Mouse (Mus musculus): ENCODE results near the gene Gpd2.

Gpd2 gene

GRCm38 (mm10) chr2:57251636-57252317, 14.3 kb downstream of the Gpd2 start:
- no peak for DNase-seq (ENCODE audit: low spot score in 2 of 2)

- no peak for DNase-seq (ENCODE audit: low spot score in 2 of 2)
Observed at GRCm38 (mm10) chr2:57252542-57253301, 15.3 kb downstream of the Gpd2 start.

GRCm38 (mm10) chr2:57254267-57254666, 16.8 kb downstream of the Gpd2 start:
- no peak for DNase-seq (ENCODE audit: low spot score in 2 of 2)

- DNase-seq (ENCODE audit: low spot score in 2 of 2): no peak
Observed at GRCm38 (mm10) chr2:57255153-57255670, 17.8 kb downstream of the Gpd2 start.

- DNase-seq (ENCODE audit: low spot score in 2 of 2): no peak
Observed at GRCm38 (mm10) chr2:57255836-57256235, 18.4 kb downstream of the Gpd2 start.

- DNase-seq (ENCODE audit: low spot score in 2 of 2): no peak
Observed at GRCm38 (mm10) chr2:57256459-57256858, 19.0 kb downstream of the Gpd2 start.

GRCm38 (mm10) chr2:57261286-57262077, 24.0 kb downstream of the Gpd2 start:
- no peak for DNase-seq (ENCODE audit: low spot score in 2 of 2)

- DNase-seq (ENCODE audit: low spot score in 2 of 2): no peak
Observed at GRCm38 (mm10) chr2:57263431-57263830, 26.0 kb downstream of the Gpd2 start.

GRCm38 (mm10) chr2:57264912-57265311, 27.5 kb downstream of the Gpd2 start:
- DNase-seq (ENCODE audit: low spot score in 2 of 2): no peak

- DNase-seq (ENCODE audit: low spot score in 2 of 2): no peak
Observed at GRCm38 (mm10) chr2:57266679-57267393, 29.4 kb downstream of the Gpd2 start.

- no peak for DNase-seq (ENCODE audit: low spot score in 2 of 2)
Observed at GRCm38 (mm10) chr2:57267394-57267716, 29.9 kb downstream of the Gpd2 start.

GRCm38 (mm10) chr2:57267896-57268295, 30.5 kb downstream of the Gpd2 start:
- no peak for DNase-seq (ENCODE audit: low spot score in 2 of 2)

GRCm38 (mm10) chr2:57268839-57269238, 31.4 kb downstream of the Gpd2 start:
- no peak for DNase-seq (ENCODE audit: low spot score in 2 of 2)

GRCm38 (mm10) chr2:57269690-57270435, 32.4 kb downstream of the Gpd2 start:
- DNase-seq (ENCODE audit: low spot score in 2 of 2): no peak

GRCm38 (mm10) chr2:57280190-57280723, 42.8 kb downstream of the Gpd2 start:
- DNase-seq (ENCODE audit: low spot score in 2 of 2): no peak

GRCm38 (mm10) chr2:57283791-57284190, 46.4 kb downstream of the Gpd2 start:
- no peak for DNase-seq (ENCODE audit: low spot score in 2 of 2)

GRCm38 (mm10) chr2:57285197-57285596, 47.8 kb downstream of the Gpd2 start:
- no peak for DNase-seq (ENCODE audit: low spot score in 2 of 2)

- DNase-seq (ENCODE audit: low spot score in 2 of 2): no peak
Observed at GRCm38 (mm10) chr2:57287986-57288385, 50.6 kb downstream of the Gpd2 start.

- no peak for DNase-seq (ENCODE audit: low spot score in 2 of 2)
Observed at GRCm38 (mm10) chr2:57293571-57293970, 56.1 kb downstream of the Gpd2 start.

- no peak for DNase-seq (ENCODE audit: low spot score in 2 of 2)
Observed at GRCm38 (mm10) chr2:57296069-57296468, 58.6 kb downstream of the Gpd2 start.

GRCm38 (mm10) chr2:57297226-57297625, 59.8 kb downstream of the Gpd2 start:
- no peak for DNase-seq (ENCODE audit: low spot score in 2 of 2)

All from frontal cortex, postnatal 10 days (tissue).